Mouse (Mus musculus) limb, embryonic 14.5 days (tissue): ENCODE results near the gene Cbfa2t2. TPM values are rescaled to one million over a fixed set of nuclear protein-coding genes. Genes with fewer than 3 reads are reported as not detected.

Experiments
- ATAC-seq: fragments of 200-750 bp; cut with Nextera tagmentation; 2 replicates; pipeline ENCODE4 v1.8.0; 2017; ENCODE audit warnings: low read depth, moderate number of reproducible peaks, moderate TSS enrichment; ENCODE audit not compliant: low FRiP score
- DNase-seq: peaks from one replicate; pipeline ENCODE4 v3.0.0-alpha.2; 2015; ENCODE audit warnings: low spot score
- H3K27ac ChIP-seq: fragments of 300-500 bp; sonication (generic); replicated peaks from 2 replicates; pipeline ENCODE4 v1.5.1; 2014; ENCODE audit warnings: low read depth, mild to moderate bottlenecking, low read length, moderate library complexity, mixed read lengths
- H3K27me3 ChIP-seq: fragments of 300-500 bp; sonication (generic); 2 replicates; pipeline ENCODE4 v1.6.1; 2014; ENCODE audit warnings: low read length, mixed read lengths; ENCODE audit not compliant: control insufficient read depth, insufficient read depth
- H3K36me3 ChIP-seq: fragments of 300-500 bp; sonication (generic); 2 replicates; pipeline ENCODE4 v1.6.1; 2014; ENCODE audit warnings: mild to moderate bottlenecking, low read length, moderate library complexity, mixed read lengths; ENCODE audit not compliant: control insufficient read depth, insufficient read depth
- H3K4me1 ChIP-seq: fragments of 300-500 bp; sonication (generic); 2 replicates; pipeline ENCODE4 v1.6.1; 2014; ENCODE audit warnings: antibody characterized with exemption, low read length, mixed read lengths; ENCODE audit not compliant: control insufficient read depth, insufficient read depth
- H3K4me2 ChIP-seq: fragments of 300-500 bp; sonication (generic); replicated peaks from 2 replicates; pipeline ENCODE4 v1.6.1; 2014; ENCODE audit warnings: low read depth, mild to moderate bottlenecking, low read length, moderate library complexity; ENCODE audit not compliant: severe bottlenecking
- H3K4me3 ChIP-seq: fragments of 300-500 bp; sonication (generic); replicated peaks from 2 replicates; pipeline ENCODE4 v1.5.1; 2014; ENCODE audit warnings: low read length
- H3K9ac ChIP-seq: fragments of 300-500 bp; sonication (generic); 2 replicates; pipeline ENCODE4 v1.6.1; 2014; ENCODE audit warnings: mild to moderate bottlenecking, low read depth, low read length, moderate library complexity; ENCODE audit not compliant: severe bottlenecking
- H3K9me3 ChIP-seq: fragments of 300-500 bp; sonication (generic); 2 replicates; pipeline ENCODE4 v1.6.1; 2016; ENCODE audit warnings: low read length; ENCODE audit not compliant: control insufficient read depth
- POLR2A ChIP-seq: fragments of 200-500 bp; IDR thresholded peaks from 2 replicates; pipeline ENCODE4 v1.8.0; 2012; ENCODE audit warnings: inconsistent platforms, mild to moderate bottlenecking, moderate library complexity, borderline replicate concordance; ENCODE audit not compliant: insufficient read depth, insufficient read length; ENCODE audit errors: extremely low read depth
- WGBS: fragments of 180-500 bp; shearing (Covaris S2); extraction: QIAGEN DNeasy Blood & Tissue Kit; methylation state at CpG from one replicate; pipeline ENCODE4 v1.1.7; 2014; 5-methylcytosine and 5-hydroxymethylcytosine counted together
- polyA plus RNA-seq, 2 experiments: library from polyadenylated mRNA; depleted of rRNA in 1 of 2; stranded (reverse) in 1 of 2; unstranded in 1 of 2; fragments of >200 nt; fragmentation: Nextera tagmentation in 1 of 2; extraction: Ambion mirVana in 1 of 2; gene quantifications; 2 replicates each; pipeline versions ENCODE4 v1.2.1 to v1.2.3; 2012 to 2014

Cbfa2t2 gene
- polyA plus RNA-seq, 2 experiments = 26.4 to 35.7 TPM

- WGBS = 69% methylated on average over 4 of the region's 4 CpGs
- H3K27ac ChIP-seq = no peak within 1 kb of the TSS
- H3K9ac ChIP-seq = peak within 1 kb of the TSS; percentile 21; the same call in 1 of the 2 replicates
Measured at GRCm38 (mm10) chr2:154551476-154551875, 115.2 kb downstream of the Cbfa2t2 start, which contains the start of gene Actl10. TSS of gene Actl10 (plus strand) at chr2:154551776.

GRCm38 (mm10) chr2:154551927-154552326, 115.6 kb downstream of the Cbfa2t2 start:
- peak overlapping the region; percentile 41 for H3K4me2 ChIP-seq
- ATAC-seq (no peak), DNase-seq (no peak)
- H3K36me3 ChIP-seq = no peaks in the 10 kb centered on the region
- WGBS = 29% methylated on average over 21 of the region's 21 CpGs
- peak overlapping the region; percentile 8; the same call in 1 of the 2 replicates for H3K4me3 ChIP-seq
- no peak overlapping the region for H3K27ac ChIP-seq
- no peak for TF ChIP-seq POLR2A
- peak overlapping the region; percentile 21; the same call in 1 of the 2 replicates for H3K9ac ChIP-seq
- no peaks in the 10 kb centered on the region for H3K9me3 ChIP-seq
- peaks cover 21% of the 10 kb centered on the region for H3K4me1 ChIP-seq
- peaks cover 15% of the 10 kb centered on the region for H3K27me3 ChIP-seq

More at GRCm38 (mm10) chr2:154551476-154551875, 115.2 kb downstream of the Cbfa2t2 start, which contains the start of gene Actl10:
- TF ChIP-seq POLR2A = no peak
- peaks cover 15% of the 10 kb centered on the region for H3K27me3 ChIP-seq
- peak within 1 kb of the TSS; percentile 8; the same call in 1 of the 2 replicates for H3K4me3 ChIP-seq
- no peaks in the 10 kb centered on the region for H3K36me3 ChIP-seq
- H3K9me3 ChIP-seq = no peaks in the 10 kb centered on the region
- DNase-seq (no peak), ATAC-seq (no peak)
- peak within 1 kb of the TSS; percentile 41 for H3K4me2 ChIP-seq
- peaks cover 19% of the 10 kb centered on the region for H3K4me1 ChIP-seq

DNA sequence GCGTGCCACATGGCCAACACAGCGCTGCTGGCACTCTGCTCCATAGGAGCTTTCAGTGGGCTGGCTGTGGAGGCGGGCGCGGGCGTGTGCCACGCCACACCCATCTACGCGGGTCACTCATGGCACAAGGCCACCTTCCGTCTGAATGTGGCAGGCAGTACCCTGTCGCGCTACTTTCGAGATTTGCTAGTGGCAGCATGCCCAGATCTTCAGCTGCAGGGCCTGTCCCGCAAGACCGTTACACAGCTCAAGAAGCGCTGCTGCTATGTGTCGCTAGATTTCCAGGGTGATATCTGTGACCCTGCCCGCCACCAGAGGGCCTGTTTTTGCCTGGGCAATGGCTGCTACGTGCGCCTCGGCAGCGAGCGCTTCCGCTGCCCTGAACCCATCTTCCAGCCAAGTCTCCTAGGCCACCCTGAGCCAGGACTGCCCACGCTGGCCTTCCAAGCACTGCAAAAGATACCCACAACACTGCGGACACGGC, 116.2 kb downstream of the Cbfa2t2 start:
- Histone ChIP-seq H3K9ac (peak overlapping the region; percentile 21; the same call in 1 of the 2 replicates), H3K4me1 (peaks cover 26% of the 10 kb centered on the region), H3K36me3 (no peaks in the 10 kb centered on the region), H3K4me3 (peak overlapping the region; percentile 8; the same call in 1 of the 2 replicates), H3K4me2 (peak overlapping the region; percentile 41), H3K27me3 (peaks cover 15% of the 10 kb centered on the region), H3K9me3 (no peaks in the 10 kb centered on the region), H3K27ac (no peak overlapping the region)
- no peak for TF ChIP-seq POLR2A
- ATAC-seq (peak; percentile 42), DNase-seq (peak; percentile 52)
- WGBS = 19% methylated on average over 27 of the region's 27 CpGs

DNA sequence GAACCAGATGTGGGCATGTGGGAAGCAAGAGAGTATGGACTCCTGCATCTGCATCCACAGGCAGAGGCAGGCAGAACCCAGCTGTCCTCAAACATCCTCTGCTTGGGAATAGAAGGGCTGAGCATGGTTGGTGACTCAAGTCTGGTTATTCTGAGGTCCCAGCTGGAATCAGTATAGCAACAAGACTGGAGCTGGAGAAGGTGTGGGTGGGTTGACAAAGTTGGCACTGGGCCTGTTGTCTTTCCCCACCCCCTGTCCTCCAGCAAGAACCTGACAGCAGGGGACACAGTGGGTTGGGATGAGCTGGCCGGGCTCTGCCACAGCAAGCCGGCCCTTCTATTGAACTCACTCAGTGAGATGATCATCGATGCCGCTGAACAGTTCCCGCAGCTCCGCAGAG, 119.0 kb downstream of the Cbfa2t2 start:
- Histone ChIP-seq H3K36me3 (peaks cover 3% of the 10 kb centered on the region; the same call in 1 of the 2 replicates), H3K27ac (no peak overlapping the region), H3K27me3 (peaks cover 8% of the 10 kb centered on the region), H3K9me3 (no peaks in the 10 kb centered on the region), H3K4me1 (peaks cover 37% of the 10 kb centered on the region), H3K9ac (no peak overlapping the region), H3K4me2 (no peak overlapping the region), H3K4me3 (no peak overlapping the region)
- ATAC-seq (no peak), DNase-seq (no peak)
- TF ChIP-seq POLR2A = no peak
- WGBS = 96% methylated on average over 5 of the region's 6 CpGs

- Histone ChIP-seq H3K4me2 (no peak overlapping the region), H3K9ac (no peak overlapping the region), H3K27me3 (no peaks in the 10 kb centered on the region), H3K4me3 (no peak overlapping the region), H3K9me3 (no peaks in the 10 kb centered on the region), H3K27ac (no peak overlapping the region), H3K36me3 (peaks cover 20% of the 10 kb centered on the region; the same call in 1 of the 2 replicates), H3K4me1 (peaks cover 29% of the 10 kb centered on the region)
- DNase-seq = no peak
- TF ChIP-seq POLR2A = no peak
- WGBS = 49% methylated on average over 5 of the region's 5 CpGs
- no peak for ATAC-seq
Measured at GRCm38 (mm10) chr2:154557184-154557832, 121.0 kb downstream of the Cbfa2t2 start.
